Mouse (Mus musculus) heart, postnatal 36 days (tissue): ENCODE results near the gene Sart3. TPM values are rescaled to one million over a fixed set of nuclear protein-coding genes. Genes with fewer than 3 reads are reported as not detected.

ENCODE experiments used
- DNase-seq, 2 experiments: peaks; one replicate each; pipeline ENCODE4 v3.0.0; 2021 to 2022
- intact Hi-C: fragments of 180-260 bp; cut with DNase I; formaldehyde crosslinking; loops from one replicate; pipeline ENCODE4 v1.15.1; 2025
- total RNA-seq, 2 experiments: library from RNA; stranded (reverse); gene quantifications; 2 replicates each; pipeline ENCODE4 v1.2.3; 2021

Gene Sart3
- total RNA-seq, 2 experiments from 2014 or later: 12.4 to 16.6 TPM

DNA sequence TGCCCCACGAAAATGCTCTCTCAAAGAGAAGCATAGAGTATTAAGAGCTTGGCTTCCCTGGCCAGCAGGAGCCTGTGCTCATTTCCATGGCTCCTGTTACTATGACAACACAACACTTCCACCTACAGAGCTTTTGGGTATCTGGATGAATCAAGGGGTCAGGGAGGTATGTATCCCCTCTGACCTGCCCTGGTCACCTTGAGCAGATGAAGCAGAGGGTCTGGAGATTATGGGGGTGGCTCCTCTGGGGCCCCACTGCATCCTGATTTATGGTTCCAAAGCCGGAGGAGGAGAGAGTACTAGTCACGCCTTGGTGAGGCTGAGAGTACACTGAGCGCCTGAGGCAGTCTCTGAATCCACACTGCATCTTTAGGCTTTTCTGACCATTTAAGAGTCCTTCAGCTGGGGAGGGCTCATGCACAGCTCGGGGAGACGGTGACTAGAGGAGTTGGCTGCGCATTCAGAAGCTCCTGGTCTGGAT, 41.6 kb downstream of the Sart3 start:
- intact Hi-C loops: no loop called here

DNA sequence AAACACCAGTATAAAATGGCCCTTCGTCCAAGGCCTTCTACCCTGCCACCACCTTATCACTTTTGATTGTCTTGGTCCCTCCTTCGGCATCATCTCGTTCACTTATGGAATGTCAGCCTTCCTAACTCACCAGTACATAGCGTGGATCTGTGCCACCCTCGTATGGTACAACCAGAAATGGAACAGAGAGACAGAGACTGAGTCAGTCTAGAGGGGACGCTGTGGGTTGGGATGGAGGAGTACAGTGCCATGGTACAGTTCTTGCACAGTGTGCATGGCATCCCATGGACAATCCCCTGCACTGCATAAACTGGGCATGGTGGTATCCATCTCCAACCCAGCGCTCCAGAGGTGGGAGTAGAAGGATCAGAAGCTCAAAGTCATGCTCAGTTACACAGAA, 43.6 kb downstream of the Sart3 start:
- intact Hi-C loops: no loop called here
- no peak for DNase-seq

More for the DNA sequence above, 41.6 kb downstream of the Sart3 start:
- no peak for DNase-seq

DNA sequence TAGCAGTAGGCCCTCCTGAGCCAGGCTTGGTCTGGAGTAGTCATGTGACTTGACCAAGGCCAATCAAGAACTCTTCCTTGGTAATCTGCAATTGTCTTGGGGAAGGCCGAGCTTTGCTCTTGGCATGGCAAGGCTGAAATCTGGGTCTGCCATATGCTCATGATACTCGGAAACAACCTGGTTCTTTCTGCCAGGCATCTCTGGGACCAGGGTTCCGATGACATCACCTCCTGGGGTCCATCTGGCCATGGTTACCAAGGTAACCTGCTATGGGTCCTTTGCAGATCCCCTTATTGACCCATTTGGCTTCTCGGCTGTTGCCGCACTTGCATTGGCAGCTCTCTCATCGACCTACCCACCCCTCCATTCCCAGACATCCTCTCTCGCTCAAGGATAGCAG, 44.3 kb downstream of the Sart3 start:
- DNase-seq: no peak
- intact Hi-C loops: no loop called here

DNA sequence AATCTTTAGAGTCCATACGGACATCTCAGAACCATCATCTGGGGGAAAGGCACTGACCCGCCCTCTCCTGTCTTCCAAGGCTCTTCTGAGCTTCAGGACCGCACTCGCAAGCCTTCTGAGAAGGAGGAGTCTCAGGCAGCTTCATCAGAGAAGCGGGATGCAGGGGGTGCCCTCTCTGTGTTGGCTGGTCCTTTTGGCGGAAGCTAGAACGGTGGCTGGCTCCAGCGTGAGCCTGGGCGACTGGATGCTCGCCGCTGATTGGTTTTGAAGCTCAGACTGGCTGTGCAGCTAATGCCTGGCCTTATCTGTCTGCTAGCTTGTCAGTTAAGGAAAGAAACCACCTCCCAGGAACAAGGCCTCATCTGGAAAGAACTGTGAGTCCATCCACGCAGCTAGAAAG, 45.1 kb downstream of the Sart3 start:
- no peak for DNase-seq
- intact Hi-C loops: no loop called here

DNA sequence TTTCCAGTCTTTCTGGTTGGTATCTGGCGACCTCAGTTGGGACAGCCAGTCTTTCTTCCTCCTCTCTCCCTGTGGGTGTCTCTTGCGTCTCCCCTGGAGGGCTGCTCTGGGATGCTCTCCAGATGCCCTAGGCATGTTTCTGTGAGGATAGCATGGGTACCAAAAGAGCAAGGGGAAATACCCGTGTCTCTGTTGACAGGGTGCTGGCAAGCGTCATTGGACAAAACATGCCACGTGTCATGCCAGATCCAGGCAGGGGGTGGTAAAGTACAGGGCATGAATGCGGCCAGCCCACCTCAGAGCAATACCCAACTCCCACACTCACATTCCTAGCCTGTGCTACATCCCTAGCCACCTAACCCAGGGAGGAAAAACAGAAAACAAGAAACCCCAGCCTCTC, 45.7 kb downstream of the Sart3 start:
- DNase-seq: no peak
- intact Hi-C loops: no loop called here

DNA sequence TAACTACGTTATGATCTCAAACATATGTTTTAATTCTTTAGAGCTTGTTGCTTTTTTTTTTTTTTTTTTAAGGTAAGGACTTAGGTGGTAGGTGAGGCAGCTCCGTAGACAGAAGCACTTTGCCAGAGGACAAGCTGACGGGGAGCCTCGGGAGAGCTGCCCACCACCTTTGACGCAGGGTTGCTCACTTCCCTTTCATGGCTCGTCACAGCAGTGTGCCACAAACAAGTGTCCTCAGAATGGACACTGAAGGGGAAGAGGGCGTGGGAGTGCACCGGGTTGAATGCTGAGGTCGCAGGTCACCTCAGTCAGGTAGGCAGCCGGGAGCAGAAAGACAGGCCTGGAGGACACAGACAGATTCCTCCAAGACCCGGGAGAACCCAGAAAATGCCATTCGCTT, 46.9 kb downstream of the Sart3 start:
- DNase-seq: no peak
- intact Hi-C loops: no loop called here

DNA sequence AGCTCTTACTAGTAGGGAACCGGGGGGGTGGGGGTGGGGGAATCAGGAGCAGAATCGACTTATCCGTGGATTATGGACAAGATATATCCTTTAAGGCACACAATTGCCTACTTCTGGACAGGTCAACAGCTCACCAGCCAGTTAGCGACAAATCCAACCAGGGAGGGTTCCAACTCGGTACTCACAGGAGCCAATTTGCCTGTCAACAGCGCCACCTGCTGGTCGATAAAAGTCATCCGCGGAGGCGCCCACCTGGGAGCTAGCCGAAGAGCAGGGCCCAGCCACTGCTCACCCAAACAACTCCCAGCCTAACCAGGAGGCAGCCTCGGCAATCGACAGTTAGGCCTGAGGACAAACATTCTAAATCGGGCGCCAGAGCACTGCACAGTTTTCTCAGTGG, 47.9 kb downstream of the Sart3 start, which contains the start of gene 1700069L16Rik:
Gene 1700069L16Rik (minus strand): TSS at position 327 of the 400 bp plus-strand sequence.
- intact Hi-C loops: loop anchor here (1.0 to 5.0 kb wide), 5 partner anchors 47 to 358 kb away; partner anchors contain the start of gene Cmklr1
- peak; percentile 84 to 90 for DNase-seq

DNA sequence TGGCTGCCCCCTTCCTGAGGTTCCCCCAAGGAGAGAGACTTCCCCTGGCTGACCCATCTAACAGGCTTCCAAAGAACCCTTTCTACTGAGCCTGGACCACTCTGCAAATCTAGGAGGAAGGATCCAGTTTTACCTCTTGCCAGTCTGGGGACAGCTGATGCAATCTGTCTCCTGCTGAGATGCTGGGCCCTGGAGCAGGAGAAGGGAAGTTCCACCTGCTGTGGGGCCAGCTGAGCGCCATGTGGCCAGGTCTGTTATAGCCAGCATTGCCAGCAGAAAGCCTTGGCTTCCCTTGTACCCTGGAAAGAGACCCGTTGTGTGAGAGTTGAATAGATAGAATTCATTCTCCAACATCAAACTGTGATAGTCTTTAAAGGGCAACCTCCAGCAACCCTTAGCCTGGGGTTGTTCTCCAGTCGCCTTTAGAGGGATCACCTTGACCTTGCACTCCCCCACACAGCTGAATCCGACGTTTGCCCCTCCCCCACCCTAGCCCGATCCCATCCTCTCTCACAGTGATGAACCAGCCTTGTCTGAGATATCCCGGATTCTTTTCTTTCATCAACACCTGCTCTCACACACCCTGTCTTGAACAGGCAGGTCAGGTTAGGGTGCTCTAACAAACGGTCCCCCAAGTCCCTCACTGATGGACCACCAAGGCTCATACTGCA, 48.6 kb downstream of the Sart3 start:
- intact Hi-C loops: loop anchor here (1.0 to 5.0 kb wide), 5 partner anchors 46 to 357 kb away; partner anchors contain the start of gene Cmklr1
- DNase-seq: no peak

DNA sequence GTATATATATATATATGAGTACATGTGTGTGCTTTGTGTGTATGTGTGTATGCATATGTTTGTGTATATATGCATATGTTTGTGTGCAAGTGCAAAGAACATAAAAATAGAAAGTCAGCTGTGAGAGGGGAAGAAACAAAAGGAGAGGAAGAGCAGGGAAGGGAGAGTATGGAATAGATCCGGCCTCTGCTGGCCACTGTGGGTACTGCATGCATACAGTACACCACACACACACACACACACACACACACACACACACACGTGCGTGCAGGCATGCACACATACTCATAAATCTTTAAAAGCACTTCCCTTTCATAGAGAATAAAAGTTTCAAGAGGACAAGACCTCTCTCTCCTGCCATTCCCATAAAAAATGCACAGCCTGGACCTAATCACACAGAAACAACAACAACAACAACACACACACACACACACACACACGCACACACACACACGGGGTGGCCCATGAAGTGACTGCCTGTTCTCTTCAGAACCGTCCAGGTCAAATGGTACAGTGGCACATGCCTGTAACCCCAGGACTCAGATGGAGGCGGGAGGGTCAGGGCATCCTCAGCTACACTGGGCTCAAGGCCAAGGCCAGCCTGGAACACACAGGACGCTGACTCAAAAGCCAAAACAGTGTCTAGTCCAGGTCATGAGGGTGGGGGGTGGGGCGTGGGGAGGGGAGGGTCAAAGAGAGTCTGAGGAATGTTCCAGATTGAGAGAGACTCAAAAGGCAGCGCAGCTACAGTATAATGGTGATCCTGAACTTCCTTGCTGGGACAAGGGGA, 49.9 kb downstream of the Sart3 start:
- DNase-seq: no peak
- intact Hi-C loops: loop anchor here (5.0 kb wide), 2 partner anchors 45 to 70 kb away; partner anchors contain the start of gene Cmklr1

DNA sequence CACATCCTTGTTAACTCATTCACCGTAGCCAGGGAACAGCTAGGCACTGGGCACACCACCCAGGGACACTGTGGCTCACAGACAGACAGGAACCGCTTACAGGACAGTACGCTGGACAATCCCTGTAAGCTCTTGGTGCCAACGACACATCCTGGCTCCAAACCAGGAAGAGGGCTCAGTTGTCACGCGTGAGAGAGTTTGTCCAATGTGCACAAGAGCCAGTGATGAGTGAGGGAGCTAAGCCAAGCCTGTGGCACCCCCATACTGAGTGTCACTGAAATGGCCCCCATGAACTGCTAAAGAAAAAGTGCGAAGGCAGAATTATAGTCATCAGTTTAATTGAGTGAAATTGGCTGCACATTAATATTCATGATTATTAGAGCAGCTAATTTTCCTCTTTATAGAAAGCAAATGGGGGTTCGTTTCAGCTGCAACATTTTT, 53.1 kb downstream of the Sart3 start:
- no peak for DNase-seq
- intact Hi-C loops: no loop called here

DNA sequence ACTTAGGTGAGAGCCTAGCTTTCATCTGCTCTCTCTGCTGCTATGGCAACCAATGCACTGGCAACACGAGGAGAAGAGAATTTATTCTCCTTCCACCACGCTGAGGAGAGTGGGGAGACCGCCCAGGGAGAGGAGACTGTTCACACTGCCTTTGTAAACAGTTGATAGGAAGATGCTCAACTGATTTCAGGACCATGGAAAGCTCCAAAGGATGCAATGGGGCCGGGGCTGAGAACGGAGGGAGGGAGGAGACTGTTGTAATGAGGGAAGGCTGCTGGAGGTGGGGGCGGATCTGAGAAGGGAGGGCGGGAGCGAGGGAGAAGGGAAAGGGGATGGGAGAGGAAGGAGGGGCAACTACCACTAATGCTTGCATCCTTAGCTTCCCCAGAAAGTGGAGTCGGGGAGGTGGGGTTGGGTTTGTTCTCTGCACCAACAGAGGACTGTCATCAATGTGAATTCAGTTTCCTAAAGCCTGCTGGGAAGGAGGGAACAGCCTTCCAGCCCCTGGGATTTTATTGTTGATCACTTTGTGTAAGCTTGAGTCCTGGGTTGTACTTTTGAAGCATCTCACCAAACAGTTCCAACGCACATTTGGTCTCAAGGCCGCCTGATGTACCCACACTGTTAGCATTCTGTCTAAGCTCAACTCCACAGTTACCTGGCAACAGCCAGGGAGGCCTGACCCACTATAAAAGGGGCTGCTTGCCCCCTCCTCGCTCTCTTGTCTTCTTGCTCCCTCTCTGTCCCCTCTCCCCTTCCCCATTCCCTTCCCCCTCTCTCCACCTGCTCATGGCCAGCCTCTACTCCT, 55.5 kb downstream of the Sart3 start:
- no peak for DNase-seq

DNA sequence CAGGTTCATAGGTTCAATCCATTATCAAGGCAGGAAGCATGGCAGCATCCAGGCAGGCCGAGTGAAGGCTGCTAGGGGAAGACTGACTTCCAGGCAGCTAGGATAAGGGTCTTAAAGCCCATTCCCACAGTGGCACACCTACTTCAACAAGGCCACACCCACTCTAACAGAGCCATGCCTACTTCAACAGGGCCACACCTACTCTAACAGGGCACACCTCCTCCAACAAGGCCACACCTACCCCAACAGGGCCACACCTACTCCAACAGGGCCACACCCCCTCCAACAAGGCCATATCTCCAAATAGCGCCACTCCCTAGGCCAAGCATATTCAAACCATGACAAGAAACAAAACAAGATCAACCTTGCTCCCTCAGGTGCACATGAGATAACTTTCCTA, 59.4 kb downstream of the Sart3 start:
- intact Hi-C loops: no loop called here

More for the DNA sequence above, 55.5 kb downstream of the Sart3 start:
- intact Hi-C loops: no loop called here

DNA sequence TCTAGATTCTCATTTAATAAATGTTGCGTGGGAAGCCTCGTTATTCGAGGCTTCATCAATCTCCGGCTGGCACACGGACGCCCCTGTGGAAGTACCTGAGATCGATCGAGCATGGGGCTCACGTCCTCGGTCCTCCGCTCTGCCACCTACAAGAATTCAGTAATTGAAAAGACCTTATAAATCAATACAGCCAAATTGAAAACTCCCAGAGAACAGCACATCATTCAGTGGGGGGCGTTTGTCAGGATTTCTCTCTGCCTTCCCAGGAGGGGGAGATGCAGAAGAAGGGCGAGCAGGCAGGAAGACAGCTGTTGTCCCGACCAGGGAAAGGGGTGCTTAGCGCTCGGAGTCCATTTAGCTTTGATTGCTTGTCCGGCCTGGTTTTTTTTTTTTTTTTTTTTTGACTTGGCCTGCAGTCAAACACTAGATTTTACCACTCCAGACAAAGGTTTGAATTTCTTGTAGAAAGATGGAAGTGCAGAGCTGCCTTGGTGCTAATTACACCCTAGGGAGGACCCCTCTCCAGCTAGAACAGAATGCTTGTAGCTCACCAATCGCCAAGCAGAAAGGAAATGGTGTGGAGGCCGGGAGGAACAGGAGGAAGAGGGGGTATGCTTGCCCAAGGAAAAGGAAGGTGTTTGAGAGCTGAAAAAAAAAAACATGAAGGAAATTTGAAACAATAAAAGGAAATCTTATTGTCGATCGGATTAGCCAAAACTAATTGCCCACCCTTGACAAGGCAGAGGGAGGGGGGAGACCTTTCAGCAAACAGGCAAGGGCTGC, 68.3 kb downstream of the Sart3 start:
- intact Hi-C loops: no loop called here
- no peak for DNase-seq

More for the DNA sequence above, 59.4 kb downstream of the Sart3 start:
- no peak for DNase-seq

DNA sequence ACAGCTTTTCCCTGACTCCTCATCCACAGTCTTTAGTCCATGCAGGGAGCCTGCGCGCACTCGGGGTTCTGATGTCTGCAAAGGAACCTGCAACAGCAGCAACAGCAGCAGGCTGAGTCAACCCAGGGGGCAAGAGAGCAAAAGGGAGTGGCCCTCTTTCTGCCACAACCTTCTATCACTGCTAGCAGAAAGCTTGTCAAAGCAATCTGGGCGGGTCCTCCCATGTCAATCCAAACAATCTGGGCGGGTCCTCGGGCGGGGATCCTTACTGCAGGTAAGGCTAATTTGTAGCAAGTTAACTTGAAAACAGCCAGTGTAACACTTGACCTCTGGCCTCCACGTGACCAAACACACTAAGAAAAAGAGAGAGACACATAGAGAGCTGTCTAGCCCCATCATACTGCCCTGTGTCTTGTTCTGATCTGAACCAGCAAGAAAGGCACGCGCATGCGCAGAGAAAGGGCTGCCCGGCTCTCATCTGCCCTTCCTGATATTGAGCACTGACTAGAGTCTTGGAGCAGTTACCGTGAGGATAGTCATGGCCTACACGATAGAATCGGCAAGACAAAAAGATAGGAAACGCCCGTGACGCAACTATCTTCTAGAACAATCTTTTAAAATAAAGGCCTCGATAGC, 71.8 kb downstream of the Sart3 start:
- intact Hi-C loops: no loop called here
- no peak for DNase-seq

DNA sequence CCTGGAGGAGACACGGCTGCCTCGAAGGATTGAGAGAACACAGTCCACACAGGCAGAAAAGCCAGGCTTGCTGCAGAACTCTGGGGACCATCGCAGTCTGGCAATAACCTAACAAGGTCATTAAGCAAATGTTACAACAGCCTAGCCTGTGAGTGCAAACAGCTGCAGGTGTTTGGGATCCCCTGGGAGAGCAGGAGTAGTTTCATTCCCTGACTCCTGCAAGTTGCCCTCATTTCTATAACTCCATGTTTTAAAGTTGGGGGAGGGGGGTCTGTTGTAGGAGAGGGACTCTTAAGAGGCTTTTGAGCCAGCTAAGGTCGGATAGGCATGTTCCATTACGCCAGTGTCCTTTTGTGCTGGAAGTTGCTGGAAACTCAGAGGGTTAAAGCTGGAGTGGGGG, 77.9 kb downstream of the Sart3 start:
- intact Hi-C loops: no loop called here
- DNase-seq: no peak

DNA sequence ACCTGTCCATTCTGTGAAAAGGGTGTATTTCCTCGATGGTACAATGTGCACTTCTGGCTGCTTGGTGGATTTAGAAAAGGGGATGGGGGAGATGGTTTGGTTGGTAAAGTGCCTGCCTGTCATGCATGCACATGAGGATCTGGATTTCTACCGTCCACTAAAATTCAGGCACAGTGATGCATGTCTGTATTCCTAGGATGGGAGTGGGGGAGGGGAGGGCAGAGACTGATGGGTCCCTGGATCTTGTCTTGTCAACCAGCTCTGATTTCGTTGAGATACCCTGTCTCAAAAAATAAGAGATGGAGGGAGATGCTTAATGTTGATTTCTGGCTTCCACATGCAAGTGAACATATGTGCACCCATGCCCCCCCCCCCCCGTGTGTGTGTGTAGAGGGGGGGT, 78.3 kb downstream of the Sart3 start:
- intact Hi-C loops: no loop called here
- DNase-seq: no peak

DNA sequence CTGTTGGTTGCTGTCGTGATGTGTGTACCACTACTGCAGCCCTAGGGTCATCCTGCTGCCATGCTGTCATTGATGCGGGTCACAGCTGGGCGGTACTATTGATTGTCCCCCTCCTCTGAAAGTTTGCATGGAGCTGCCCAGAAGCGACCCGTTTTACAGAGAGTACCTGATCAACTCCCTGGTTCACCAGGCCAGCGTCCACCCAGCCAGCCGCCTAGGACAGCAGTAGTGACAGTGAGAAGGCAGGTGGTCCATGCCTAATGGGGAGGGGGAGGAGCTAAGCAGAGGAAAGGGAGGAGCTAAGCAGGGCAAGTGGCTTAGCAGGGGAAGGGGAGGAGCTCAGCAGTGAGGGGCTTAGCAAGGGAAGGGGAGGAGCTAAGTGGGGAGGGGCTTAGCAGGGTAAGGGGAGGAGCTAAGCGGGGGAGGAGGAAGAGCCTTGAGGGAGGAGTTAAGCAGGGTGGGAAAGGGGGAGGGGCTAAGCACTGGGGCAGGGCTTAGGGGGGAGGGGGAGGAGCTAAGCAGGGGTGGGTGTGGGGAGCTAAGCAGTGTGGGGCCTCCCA, 79.0 kb downstream of the Sart3 start:
- intact Hi-C loops: no loop called here
- no peak for DNase-seq
